Mouse (Mus musculus) embryonic fibroblast, embryonic 13.5 days (primary cell): ENCODE measurements around the gene Csmd2.

Experiments used
- CTCF ChIP-seq: IDR thresholded peaks from 2 replicates; pipeline ENCODE4 v1.5.1; 2011; ENCODE audit warnings: mild to moderate bottlenecking, control low read depth, low read length, moderate library complexity, borderline replicate concordance; ENCODE audit not compliant: insufficient read depth
- POLR2A ChIP-seq: IDR thresholded peaks from 2 replicates; pipeline ENCODE4 v1.6.1; 2011; ENCODE audit warnings: low read depth, mild to moderate bottlenecking, control low read depth, low read length, moderate library complexity

- TF ChIP-seq POLR2A (no peak), CTCF (no peak)
Observed at GRCm38 (mm10) chr4:127970018-127970421, 17.6 kb upstream of the Csmd2 start.
